Mouse (Mus musculus): Measurements from ENCODE around the gene Fam110a.

The Fam110a gene

GRCm38 (mm10) chr2:151930389-151931074 lies 49.5 kb downstream of the Fam110a start:
- peak; percentile 92 for DNase-seq

- no peak for DNase-seq
Observed at GRCm38 (mm10) chr2:151927103-151927502, 52.9 kb downstream of the Fam110a start.

- DNase-seq: peak; percentile 39
Observed at GRCm38 (mm10) chr2:151925715-151926114, 54.3 kb downstream of the Fam110a start.

DNA sequence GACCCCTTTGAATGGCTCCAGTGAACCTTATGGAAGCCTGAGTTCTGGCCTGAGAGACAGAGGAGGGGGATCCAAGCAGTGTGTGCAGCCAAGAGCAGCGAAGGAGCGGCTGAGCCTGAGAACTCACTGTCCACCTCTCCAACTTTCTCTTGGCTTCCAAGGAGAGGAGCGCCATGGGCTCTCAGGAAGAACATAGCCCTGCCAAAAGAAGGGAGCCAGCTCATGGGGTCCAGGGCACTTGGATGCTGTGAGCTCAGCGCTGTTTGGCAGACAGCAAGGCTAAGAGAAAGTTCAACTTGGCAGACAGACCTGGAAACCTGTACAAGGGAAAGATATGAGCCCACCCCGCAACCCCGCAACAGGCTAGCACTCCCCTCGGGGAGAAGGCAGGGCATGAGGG lies 55.7 kb downstream of the Fam110a start:
- no peak for DNase-seq

GRCm38 (mm10) chr2:151921596-151921995 lies 58.4 kb downstream of the Fam110a start:
- DNase-seq: peak; percentile 46

DNA sequence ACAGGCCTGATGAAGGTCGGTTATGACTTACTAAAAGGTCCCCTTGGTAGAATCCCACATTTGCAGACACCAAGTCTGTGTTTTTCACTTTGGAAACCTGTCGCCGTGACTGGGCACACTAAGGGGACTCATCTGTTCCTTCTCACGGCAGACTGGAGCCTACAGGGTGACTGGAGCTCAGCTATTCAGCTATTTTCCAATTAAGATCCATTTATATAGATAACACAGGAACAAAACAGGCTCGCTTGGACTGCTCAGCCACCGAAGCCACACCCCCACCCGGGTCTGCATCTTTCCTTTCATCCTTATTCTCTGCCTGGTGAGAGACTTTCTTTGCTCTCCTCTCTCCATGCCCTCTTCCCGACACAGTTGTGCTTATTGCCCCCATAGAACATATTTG lies 59.0 kb downstream of the Fam110a start:
- no peak for DNase-seq
